Mouse (Mus musculus): Measurements from ENCODE around the gene Nol8. TPM values are rescaled to one million over a fixed set of nuclear protein-coding genes. Genes with fewer than 3 reads are reported as not detected.

Gene Nol8
- polyA plus RNA-seq (2012): 1.6 and 1.8 TPM in 2 replicates

DNA sequence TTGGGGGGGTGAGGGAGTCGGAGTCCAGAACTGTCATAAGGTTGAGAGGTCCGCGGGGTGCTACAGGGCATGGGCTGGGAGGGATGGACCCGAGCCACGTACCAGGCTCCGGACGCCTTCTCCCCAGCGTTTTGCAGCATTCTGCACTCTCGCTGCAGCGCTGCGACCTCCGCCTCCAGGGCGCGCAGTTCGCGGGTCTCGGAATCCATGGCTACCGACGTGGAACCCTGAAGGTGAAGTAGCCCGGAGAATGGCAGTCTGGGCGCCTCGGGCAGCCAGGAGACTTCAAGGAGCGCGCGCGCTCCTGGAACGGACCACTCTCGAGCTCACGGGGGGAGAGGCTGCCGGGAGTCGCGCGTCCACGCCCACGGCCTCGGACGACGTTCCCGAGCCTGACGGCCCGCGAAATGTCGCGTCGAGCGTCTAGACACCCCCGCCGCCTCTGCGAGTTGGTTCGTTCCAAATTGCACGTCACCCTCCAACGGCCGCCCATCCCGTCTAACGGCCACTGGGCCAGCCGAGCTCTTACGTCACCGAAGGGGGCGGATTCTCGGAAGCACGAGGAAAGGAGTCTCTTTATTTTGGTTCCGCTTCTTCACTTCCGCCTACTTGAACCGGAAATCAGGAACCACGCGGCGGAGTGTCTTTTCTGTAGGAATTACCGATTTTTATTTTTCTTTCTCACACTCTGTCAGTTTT, at the start of gene Nol8, which contains the start of gene Cenpp:
TSS of gene Nol8 (plus strand) at position 598 of the 699 bp plus-strand sequence.
TSS of gene Cenpp (minus strand) at position 305 of the 699 bp plus-strand sequence.
- TF ChIP-seq GATA1 (IDR thresholded peaks at IDR 0.05; ENCODE audit: low read length): no peak

DNA sequence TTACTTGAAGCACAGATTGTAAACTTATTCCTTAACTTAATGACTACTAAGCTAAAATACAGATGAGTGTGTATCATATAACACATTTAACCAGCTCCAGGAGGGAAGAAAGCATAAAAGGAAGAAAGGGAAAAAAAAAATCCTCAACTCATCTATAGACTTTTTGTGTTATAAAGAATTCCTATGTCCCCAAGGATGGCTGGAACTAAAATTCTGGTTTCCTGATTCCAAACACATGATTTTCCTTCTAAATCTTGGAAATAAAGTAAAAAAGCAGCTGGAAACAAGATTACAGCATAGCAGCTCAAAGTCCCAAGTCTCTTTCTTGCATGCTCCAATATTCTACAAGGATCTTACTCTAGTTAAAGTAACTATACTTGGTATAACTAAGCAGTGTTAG, 49.3 kb upstream of the Nol8 start:
- TF ChIP-seq GATA1 (IDR thresholded peaks at IDR 0.05; ENCODE audit: low read length): no peak

DNA sequence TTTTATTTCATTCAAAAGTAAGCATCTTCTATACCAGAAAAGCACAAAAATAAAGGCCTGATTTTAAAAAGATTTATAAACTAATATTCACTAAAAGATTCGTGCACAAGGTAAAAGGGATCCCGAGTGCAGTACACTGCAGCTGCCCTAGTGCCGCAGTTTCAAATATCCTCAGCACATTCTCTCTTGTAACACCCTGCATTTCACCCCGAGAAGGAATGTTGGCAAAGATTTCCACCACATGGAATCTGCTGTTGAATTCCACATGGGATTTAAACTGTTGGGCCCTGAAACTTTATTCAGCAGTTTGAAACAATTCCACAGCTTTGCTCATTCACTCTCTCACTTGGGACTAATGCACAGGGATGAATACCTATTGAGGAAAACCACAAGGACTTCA, 45.2 kb upstream of the Nol8 start, which contains the start of gene Ogn:
TSS of gene Ogn (plus strand) at position 333 of the 400 bp plus-strand sequence.
- no peak for TF ChIP-seq GATA1 (IDR thresholded peaks at IDR 0.05; ENCODE audit: low read length)

DNA sequence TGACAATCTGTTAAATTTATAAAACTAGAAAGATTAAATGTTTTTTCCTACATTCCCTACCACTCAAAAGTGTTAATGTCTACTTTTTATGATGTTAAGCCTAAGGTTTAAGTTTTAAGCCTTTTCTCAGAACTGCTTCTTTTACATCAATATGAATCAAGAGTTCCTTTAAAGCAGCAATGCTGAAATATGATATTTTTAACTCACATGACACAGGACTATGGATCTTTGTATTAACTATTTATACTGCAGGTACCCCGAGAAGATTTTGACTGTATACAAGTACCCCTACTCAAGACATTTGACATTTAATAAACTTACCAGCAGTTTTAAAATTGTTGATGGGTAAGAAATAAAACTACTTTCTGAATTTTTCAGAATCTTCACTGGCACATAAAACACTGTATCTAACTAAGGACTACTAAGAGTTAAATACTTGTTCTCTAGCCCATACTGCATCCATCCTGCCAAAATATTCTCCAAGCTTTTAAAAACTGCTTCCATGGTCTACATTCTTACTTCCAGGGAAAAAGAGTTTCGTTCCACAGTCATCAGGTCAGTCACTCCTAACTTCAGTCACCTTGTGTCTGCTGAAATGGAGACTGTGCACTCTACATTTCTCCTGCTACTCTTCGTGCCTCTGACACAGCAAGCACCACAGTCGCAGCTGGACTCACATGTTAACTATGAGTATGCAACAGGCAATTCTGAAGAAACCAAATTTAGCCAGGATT, 44.1 kb upstream of the Nol8 start:
- TF ChIP-seq GATA1 (IDR thresholded peaks at IDR 0.05; ENCODE audit: low read length): no peak

DNA sequence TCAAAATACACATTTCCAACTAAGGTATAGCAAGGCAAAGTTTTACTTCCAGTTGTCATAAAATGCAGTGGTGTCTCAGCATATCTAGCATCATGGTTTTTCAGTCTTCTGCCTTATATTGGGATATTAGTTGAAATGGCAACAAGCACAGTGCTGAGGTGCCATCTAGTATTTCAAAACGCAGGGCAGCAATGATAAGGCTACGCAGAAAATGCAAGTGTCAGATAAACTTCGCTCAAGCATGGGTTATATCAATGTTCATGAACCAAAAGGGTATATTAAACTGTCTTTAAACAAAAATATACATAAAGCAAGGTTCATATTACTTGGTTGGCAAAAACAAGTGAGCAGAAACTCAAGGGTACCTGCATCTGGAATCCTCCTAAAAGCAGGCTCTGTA, 35.9 kb upstream of the Nol8 start:
- TF ChIP-seq GATA1 (IDR thresholded peaks at IDR 0.05; ENCODE audit: low read length): no peak

DNA sequence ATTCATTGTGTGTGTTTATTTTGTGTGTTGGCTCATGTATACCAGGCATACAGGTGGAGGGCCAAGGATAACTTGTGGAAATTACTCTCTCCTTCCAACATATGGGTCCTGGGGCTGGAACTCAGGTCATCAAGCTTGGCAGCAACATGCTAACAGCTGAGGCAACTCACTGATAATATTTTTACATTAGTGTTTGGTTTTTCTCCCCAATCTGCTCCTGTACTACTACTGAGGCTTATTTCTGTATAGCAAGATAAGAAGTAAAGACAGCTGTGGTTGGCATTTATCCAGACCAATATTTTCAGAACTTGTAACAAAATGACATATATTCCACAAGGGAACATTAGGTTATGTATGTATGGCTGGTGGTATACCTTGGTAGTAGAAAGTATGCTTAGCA, 34.5 kb upstream of the Nol8 start:
- TF ChIP-seq GATA1 (IDR thresholded peaks at IDR 0.05; ENCODE audit: low read length): no peak

DNA sequence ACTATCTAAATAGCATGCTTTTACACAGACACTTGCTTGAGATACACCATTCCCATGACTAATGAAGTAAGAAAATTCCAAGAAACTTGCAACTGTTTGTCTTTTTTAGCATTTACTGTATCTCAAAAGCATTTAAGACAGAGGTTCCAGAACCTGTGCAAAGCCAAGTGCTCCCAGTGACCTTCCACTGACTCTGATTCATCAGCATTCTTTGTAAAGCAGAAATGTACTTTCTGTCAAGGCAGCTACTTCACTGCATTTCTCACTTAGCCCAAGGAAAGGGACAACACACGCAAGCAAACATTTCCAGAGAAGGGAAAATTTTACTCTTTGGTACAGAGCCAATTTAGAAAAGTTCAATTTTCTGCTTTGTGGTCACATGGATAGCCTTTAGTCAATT, 29.7 kb upstream of the Nol8 start:
- TF ChIP-seq GATA1 (IDR thresholded peaks at IDR 0.05; ENCODE audit: low read length): no peak

DNA sequence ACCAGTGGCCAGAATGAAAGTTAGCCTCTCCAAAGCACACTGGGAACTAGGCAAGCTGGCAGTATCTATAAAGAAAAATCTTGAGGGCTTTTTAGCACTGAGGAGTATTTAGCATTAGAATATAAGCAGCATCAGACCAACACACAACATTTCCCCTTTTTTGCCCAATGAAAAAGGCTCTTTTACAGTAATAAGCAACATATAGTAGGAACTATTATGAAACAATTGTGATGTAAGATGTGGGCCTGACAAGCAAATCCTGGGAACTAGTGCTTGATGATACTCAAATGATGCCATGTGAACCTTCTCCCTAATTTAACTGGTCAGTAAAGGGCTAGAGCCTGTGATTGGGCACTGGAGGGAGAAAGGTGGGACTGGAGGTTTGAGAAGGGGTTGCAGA, 24.7 kb upstream of the Nol8 start:
- no peak for TF ChIP-seq GATA1 (IDR thresholded peaks at IDR 0.05; ENCODE audit: low read length)

DNA sequence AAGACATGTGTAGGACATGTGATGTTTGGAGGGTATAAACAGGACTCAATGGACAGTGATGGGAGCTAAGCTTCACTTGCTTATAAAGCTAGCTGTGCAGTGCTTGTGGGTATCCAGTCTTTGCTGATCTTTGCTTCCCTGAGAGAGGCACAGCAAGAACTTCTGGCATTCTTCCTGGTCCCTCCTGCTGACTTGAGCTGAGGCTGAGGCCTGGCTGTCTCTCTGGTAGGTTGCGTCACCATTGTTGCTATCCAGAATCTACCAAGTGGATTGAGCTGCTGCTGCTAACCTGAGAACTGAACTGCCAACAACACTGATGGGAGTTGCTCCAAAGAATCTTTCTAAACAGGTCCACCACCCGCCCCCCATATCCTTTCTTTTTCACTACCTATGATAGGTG, 23.8 kb upstream of the Nol8 start:
- TF ChIP-seq GATA1 (IDR thresholded peaks at IDR 0.05; ENCODE audit: low read length): no peak

DNA sequence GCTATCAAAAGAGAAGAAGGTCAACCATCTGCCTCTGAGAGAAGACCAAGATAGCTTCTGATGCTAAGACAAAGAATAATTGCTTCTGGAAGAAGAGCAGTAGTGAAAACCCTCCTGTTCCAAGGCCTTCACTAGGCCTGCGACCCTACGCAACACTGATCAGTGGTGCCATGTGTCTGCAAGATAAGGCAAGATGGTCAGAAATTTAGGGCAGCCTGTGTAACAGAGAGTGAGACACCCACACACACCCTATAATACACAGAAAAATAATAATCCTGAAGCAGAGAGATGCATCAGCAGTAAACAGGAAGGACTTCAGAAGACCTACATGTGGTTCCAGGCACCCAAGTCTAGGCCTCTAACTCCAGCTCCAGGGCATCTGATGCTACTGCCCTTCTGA, 12.9 kb upstream of the Nol8 start:
- TF ChIP-seq GATA1 (IDR thresholded peaks at IDR 0.05; ENCODE audit: low read length): no peak

DNA sequence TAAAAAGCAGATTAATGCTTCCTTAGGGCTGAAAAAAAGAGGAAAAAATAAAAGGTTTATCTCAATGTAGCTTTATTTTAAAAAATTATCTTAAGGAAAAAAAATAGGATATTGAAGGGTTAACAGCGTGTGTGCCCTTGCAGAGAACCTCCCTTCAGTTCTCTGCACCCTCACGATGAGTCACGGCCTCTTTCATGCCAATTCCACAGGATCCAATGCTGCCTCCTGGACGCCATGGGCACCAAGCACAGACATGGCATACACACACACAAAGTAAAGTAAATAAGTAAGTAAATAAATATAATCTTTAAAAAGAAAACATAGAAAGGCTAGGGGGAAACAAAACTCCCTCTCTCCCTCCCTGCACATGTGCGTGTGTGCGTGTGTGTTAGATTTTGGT, 10.2 kb upstream of the Nol8 start:
- no peak for TF ChIP-seq GATA1 (IDR thresholded peaks at IDR 0.05; ENCODE audit: low read length)

DNA sequence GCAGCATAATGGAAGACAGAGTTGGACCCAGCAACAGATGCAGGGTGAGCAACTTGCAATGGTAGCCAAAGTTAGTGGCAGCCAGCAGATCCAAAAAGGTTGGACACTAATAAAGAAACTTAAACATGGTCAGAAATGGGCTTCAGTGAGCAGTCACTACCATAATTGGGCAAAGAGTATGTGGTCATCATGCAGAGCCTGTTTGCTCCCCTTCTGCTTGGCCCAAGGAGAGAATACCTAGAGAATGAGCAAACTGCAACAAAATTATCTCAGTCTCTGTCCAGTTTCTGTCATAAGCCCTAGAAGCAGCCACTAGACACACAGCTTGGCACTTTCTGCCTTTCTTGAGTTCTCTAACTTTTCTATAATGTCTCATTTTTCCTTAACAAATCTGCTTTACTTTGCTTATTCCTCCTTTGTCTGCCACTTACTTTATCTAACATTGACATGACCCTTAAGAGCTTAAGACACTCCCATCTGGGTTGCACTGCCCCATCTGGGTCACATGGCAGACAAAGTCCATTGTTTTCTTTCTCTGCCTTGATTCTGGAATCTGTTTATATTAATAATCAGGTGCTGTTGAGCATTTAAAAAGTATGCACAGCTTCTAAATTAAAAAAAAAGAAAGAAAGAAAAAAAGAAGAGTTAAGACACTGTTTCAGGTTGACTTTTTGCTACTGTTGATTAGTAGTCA, 9.1 kb upstream of the Nol8 start:
- TF ChIP-seq GATA1 (IDR thresholded peaks at IDR 0.05; ENCODE audit: low read length): no peak

DNA sequence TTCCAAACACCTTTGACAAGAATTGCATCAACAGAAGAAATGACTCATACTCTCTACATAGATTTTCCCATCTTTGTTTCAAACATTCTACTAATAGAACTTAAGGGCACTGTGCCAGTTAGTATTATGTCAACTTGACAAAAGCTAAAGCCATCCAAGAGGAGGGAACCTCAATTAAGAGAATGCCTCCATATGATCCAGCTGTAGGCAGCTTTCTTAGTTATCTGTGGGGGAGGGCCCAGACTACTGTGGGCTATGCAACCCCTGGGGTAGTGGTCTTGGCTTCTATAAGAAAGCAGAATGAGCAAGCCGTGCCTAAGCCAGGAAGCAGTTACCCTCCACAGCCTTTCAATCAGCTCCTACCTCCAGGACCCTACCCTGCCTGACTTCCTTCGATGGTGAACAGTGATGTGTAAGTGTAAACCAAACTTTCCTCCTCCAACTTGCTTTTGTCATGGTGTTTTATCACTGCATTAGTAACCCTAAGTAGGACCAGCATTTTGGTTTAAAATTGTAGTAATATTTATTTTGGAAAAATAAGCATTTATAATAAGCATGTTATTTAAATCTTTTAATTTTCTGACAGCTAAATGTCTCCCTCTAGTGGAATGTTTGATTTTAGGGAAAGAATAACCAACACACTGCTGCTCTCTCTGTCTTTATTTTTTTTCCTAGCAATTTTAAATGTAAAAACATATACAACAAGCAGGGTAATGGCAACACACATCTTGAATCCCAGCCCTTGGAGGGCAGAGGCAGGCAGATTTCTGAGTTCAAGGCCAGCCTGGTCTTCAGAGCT, 7.9 kb upstream of the Nol8 start:
- no peak for TF ChIP-seq GATA1 (IDR thresholded peaks at IDR 0.05; ENCODE audit: low read length)

DNA sequence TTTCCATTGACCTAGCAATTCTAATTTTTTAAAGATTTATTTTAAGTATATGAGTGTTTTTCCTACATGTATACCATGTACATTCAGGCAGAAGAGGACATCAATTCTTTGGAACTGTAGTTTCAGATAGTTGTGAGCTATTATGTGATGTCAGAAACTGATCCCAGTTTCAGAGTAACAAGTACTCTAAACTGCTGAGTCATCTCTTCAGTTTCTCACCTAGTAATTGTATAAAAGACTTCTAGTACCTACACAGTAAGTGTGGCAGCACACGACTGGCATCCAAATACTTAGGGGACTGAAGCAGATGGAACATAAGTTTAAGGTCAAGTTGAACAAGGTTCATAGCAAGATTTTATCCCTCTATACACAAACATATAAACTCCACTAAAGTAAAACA, 6.9 kb upstream of the Nol8 start:
- no peak for TF ChIP-seq GATA1 (IDR thresholded peaks at IDR 0.05; ENCODE audit: low read length)

DNA sequence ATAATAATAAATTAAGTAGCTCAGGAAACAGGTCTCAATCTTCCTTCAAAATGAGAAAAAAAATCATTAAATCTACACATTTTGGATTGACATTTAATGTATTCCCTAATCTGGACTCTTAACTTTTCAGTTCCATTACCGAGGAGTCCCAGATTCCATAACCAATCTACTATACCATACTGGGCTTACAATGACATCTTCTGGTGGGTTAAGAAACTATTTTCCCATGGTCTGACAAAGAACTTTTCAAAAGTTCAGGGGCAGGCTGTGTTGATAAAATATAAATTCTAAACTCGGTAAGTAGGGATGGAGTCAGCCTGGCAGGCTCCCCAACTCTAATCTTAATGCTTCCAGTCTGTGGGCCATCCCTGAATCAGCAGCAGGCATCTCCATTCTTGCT, 1.7 kb upstream of the Nol8 start:
- TF ChIP-seq GATA1 (IDR thresholded peaks at IDR 0.05; ENCODE audit: low read length): no peak

Data from G1E-ER4 (cell line).